ENCODE assay signal across 15 mouse cellular contexts in the genomic region with DNA sequence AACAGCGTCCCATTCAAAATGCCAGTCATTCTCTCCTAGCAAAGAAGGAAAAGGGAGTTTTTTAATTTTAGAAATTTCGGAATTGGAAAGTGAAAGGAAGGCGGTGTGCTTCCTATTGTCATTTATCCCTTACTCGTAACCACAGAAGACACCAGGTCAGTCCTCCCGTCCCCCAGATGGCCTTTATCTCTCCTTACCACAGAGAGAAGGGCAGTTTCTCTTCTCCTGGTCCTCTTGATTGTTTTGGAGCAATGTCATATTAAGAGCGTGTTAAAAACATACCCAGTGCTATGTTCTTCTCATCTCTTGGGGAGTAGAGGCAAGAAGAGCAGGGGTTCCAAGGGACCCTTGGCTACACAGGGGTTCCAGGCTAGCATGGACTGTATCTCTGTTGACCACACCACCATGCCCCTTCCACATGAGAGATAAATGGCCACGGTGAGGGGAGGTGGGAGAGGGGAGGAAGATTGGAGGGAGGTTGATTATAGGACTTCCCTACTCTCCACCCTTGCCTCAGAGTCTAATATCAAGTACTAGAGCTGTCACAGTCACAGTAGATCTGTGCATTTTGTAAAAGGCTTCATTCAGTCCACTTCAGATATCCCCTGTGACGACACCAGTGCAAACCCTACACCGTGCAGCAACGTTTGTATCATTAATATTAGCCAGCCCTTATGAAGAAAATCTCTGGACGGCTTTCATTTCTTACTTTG.
"Had no signal": no experiment of that assay in that cellular context is flagged by ENCODE, and none has a peak within 500 bp of the region (broad histone marks: within the 10 kb centered on the region; RNA-seq: fewer than 3 reads in every experiment).

No protein-coding gene starts in this region.

- H3K36me3 ChIP-seq: limb, embryonic 15.5 days; midbrain, embryonic 15.5 days; neural tube, embryonic 12.5 days had no signal

- H3K4me3 ChIP-seq: left cerebral cortex, adult 2 months; limb, embryonic 15.5 days; midbrain, embryonic 15.5 days; neural tube, embryonic 12.5 days had no signal

- H3K9me3 ChIP-seq: limb, embryonic 15.5 days; midbrain, embryonic 15.5 days; neural tube, embryonic 12.5 days had no signal

- H3K4me2 ChIP-seq: limb, embryonic 15.5 days; lung, embryonic 14.5 days; midbrain, embryonic 11.5 days; midbrain, embryonic 15.5 days; neural tube, embryonic 12.5 days had no signal

- H3K9ac ChIP-seq: limb, embryonic 15.5 days; lung, embryonic 14.5 days; midbrain, embryonic 15.5 days; neural tube, embryonic 12.5 days had no signal

- H3K27me3 ChIP-seq: limb, embryonic 15.5 days; midbrain, embryonic 15.5 days; neural tube, embryonic 12.5 days had no signal

- DNase-seq: kidney, adult 8-10 months; kidney, postnatal 25 days; lung, postnatal 14 days; right cerebral cortex, adult 18-20 months; right cerebral cortex, postnatal 25 days had no signal

- ATAC-seq: inflammation-experienced regulatory T-cells, adult 6 months; intestine, postnatal 0 days; midbrain, embryonic 15.5 days had no signal

- H3K4me1 ChIP-seq: limb, embryonic 15.5 days; midbrain, embryonic 15.5 days; neural tube, embryonic 12.5 days had no signal

- H3K27ac ChIP-seq: left cerebral cortex, adult 2 months; limb, embryonic 15.5 days; macrophage; midbrain, embryonic 15.5 days; neural tube, embryonic 12.5 days; stomach, postnatal 0 days had no signal
